Mouse (Mus musculus) layer of hippocampus, adult 2 months (tissue): ENCODE data around the gene Zdhhc24. TPM values are rescaled to one million over a fixed set of nuclear protein-coding genes. Genes with fewer than 3 reads are reported as not detected.
A peak's percentile ranks its signal among the peaks of the same experiment; 100 is the strongest.
"Not testable (repeated sequence)": the region's sequence is repeated elsewhere in the genome, so short reads cannot be mapped to it uniquely, and the experiment has no call there.

Experiments
- DNase-seq, 2 experiments: peaks; one replicate each; pipeline ENCODE4 v3.0.0; 2022; ENCODE audit warnings: low spot score in 2 of 2
- H3K27ac ChIP-seq: fragments of 200-600 bp; 2 replicates; pipeline ENCODE4 v1.8.1; 2022
- H3K4me3 ChIP-seq: fragments of 200-600 bp; 2 replicates; pipeline ENCODE4 v1.8.1; 2022; ENCODE audit warnings: mild to moderate bottlenecking
- CTCF ChIP-seq: fragments of 200-600 bp; conservative IDR thresholded peaks from 2 replicates; pipeline ENCODE4 v1.8.1; 2022; ENCODE audit warnings: antibody characterized with exemption, mild to moderate bottlenecking, moderate library complexity
- total RNA-seq, 2 experiments: library from RNA; stranded (reverse); gene quantifications; 2 replicates each; pipeline ENCODE4 v1.2.3; 2021

Gene Zdhhc24
- total RNA-seq, 2 experiments from 2014 or later = 26.3 to 27.3 TPM

- H3K27ac ChIP-seq = peak within 1 kb of the TSS; percentile 95
Measured at GRCm38 (mm10) chr19:4854552-4855469, 23.7 kb upstream of the Zdhhc24 start, which contains the start of gene Ctsf. Gene Ctsf (plus strand): TSS chr19:4855130.

GRCm38 (mm10) chr19:4855470-4855820 lies 23.0 kb upstream of the Zdhhc24 start:
- Histone ChIP-seq H3K4me3 (peak overlapping the region; percentile 75), H3K27ac (peak overlapping the region; percentile 95)
- no peak for TF ChIP-seq CTCF
- DNase-seq = no peak

More at GRCm38 (mm10) chr19:4854552-4855469, 23.7 kb upstream of the Zdhhc24 start, which contains the start of gene Ctsf:
- peak within 1 kb of the TSS; percentile 75 for H3K4me3 ChIP-seq
- no peak; the same call in 1 of the 2 replicates for TF ChIP-seq CTCF
- DNase-seq = peak; percentile 91

GRCm38 (mm10) chr19:4855951-4856350 lies 22.5 kb upstream of the Zdhhc24 start:
- DNase-seq = no peak
- Histone ChIP-seq H3K27ac (peak overlapping the region; percentile 95; the same call in 1 of the 2 replicates), H3K4me3 (peak overlapping the region; percentile 75)
- TF ChIP-seq CTCF = no peak

GRCm38 (mm10) chr19:4859081-4859480 lies 19.4 kb upstream of the Zdhhc24 start:
- no peak for DNase-seq
- no peak overlapping the region for H3K4me3 ChIP-seq
- no peak overlapping the region for H3K27ac ChIP-seq
- TF ChIP-seq CTCF = no peak

- no peak for TF ChIP-seq CTCF
- no peak overlapping the region for H3K4me3 ChIP-seq
- no peak for DNase-seq
- H3K27ac ChIP-seq = no peak overlapping the region
Measured at GRCm38 (mm10) chr19:4863048-4863447, 15.4 kb upstream of the Zdhhc24 start.

GRCm38 (mm10) chr19:4865147-4865546 lies 13.3 kb upstream of the Zdhhc24 start:
- Histone ChIP-seq H3K27ac (no peak overlapping the region), H3K4me3 (no peak overlapping the region)
- TF ChIP-seq CTCF = no peak
- DNase-seq = no peak

GRCm38 (mm10) chr19:4874613-4875012 lies 3.9 kb upstream of the Zdhhc24 start:
- not testable (repeated sequence) for DNase-seq, H3K4me3 ChIP-seq, H3K27ac ChIP-seq

- no peak for DNase-seq
- TF ChIP-seq CTCF = no peak
- no peak overlapping the region for H3K4me3 ChIP-seq
- H3K27ac ChIP-seq = no peak overlapping the region
Measured at GRCm38 (mm10) chr19:4876241-4876640, 2.2 kb upstream of the Zdhhc24 start.

- Histone ChIP-seq H3K27ac (no peak overlapping the region), H3K4me3 (no peak overlapping the region)
- DNase-seq = no peak
- no peak for TF ChIP-seq CTCF
Measured at GRCm38 (mm10) chr19:4876755-4877154, 1.7 kb upstream of the Zdhhc24 start.

GRCm38 (mm10) chr19:4877785-4878184 lies 683 bp upstream of the Zdhhc24 start, which contains the start of gene Actn3:
Gene Actn3 (minus strand): TSS chr19:4877909.
- peak within 1 kb of the TSS; percentile 92 for H3K27ac ChIP-seq
- DNase-seq = no peak
- TF ChIP-seq CTCF = no peak

GRCm38 (mm10) chr19:4879324-4879703 lies 846 bp downstream of the Zdhhc24 start:
- DNase-seq = no peak
- H3K27ac ChIP-seq = peak overlapping the region; percentile 92; the same call in 1 of the 2 replicates
- peak overlapping the region; percentile 85 for H3K4me3 ChIP-seq
- no peak for TF ChIP-seq CTCF

More at GRCm38 (mm10) chr19:4877785-4878184, 683 bp upstream of the Zdhhc24 start, which contains the start of gene Actn3:
- H3K4me3 ChIP-seq = peak within 1 kb of the TSS; percentile 85

- DNase-seq = no peak
- TF ChIP-seq CTCF = no peak
- Histone ChIP-seq H3K4me3 (no peak overlapping the region), H3K27ac (no peak overlapping the region)
Measured at GRCm38 (mm10) chr19:4883961-4884360, 5.5 kb downstream of the Zdhhc24 start.

- DNase-seq = no peak
- Histone ChIP-seq H3K27ac (no peak overlapping the region), H3K4me3 (no peak overlapping the region)
- no peak for TF ChIP-seq CTCF
Measured at GRCm38 (mm10) chr19:4889791-4890190, 11.3 kb downstream of the Zdhhc24 start.

GRCm38 (mm10) chr19:4891798-4892197 lies 13.3 kb downstream of the Zdhhc24 start:
- no peak for TF ChIP-seq CTCF
- Histone ChIP-seq H3K4me3 (no peak overlapping the region), H3K27ac (no peak overlapping the region)
- DNase-seq = no peak
